Mouse (Mus musculus) cortical plate, adult 2 months (tissue): ENCODE results near the gene Efcab12. TPM values are rescaled to one million over a fixed set of nuclear protein-coding genes. Genes with fewer than 3 reads are reported as not detected.

Experiments used
- H3K27ac ChIP-seq: fragments of 200-500 bp; 2 replicates; pipeline ENCODE4 v1.5.1; 2012; ENCODE audit warnings: low read length, control low read depth, inconsistent platforms; ENCODE audit not compliant: insufficient read depth
- H3K4me1 ChIP-seq: fragments of 200-500 bp; 2 replicates; pipeline ENCODE4 v1.6.1; 2011; ENCODE audit warnings: low read length; ENCODE audit not compliant: control insufficient read depth, insufficient read depth
- H3K4me3 ChIP-seq: fragments of 200-500 bp; 2 replicates; pipeline ENCODE4 v1.5.1; 2011; ENCODE audit warnings: mild to moderate bottlenecking, low read length, control low read depth; ENCODE audit not compliant: insufficient read depth
- CTCF ChIP-seq: fragments of 200-500 bp; IDR thresholded peaks from 2 replicates; pipeline ENCODE4 v1.5.1; 2011; ENCODE audit warnings: mild to moderate bottlenecking, control low read depth, low read length; ENCODE audit not compliant: insufficient read depth; ENCODE audit errors: extremely low read depth
- POLR2A ChIP-seq: fragments of 200-500 bp; IDR thresholded peaks from 2 replicates; pipeline ENCODE4 v1.6.1; 2011; ENCODE audit warnings: mild to moderate bottlenecking, low read length, control low read depth; ENCODE audit not compliant: insufficient read depth; ENCODE audit errors: extremely low read depth
- polyA plus RNA-seq: library from polyadenylated mRNA; depleted of rRNA; stranded (reverse); fragments of >200 nt; gene quantifications from 2 replicates; pipeline ENCODE4 v1.2.3, GENCODE M21; 2012; rRNA removed

Efcab12 gene
- polyA plus RNA-seq, 1 experiment = 7.1 TPM

- no peak for TF ChIP-seq POLR2A
- no peak for TF ChIP-seq CTCF
- no peak overlapping the region for H3K27ac ChIP-seq
- no peak overlapping the region for H3K4me3 ChIP-seq
- H3K4me1 ChIP-seq = peaks cover 4% of the 10 kb centered on the region
Observed at GRCm38 (mm10) chr6:115772201-115772600, 66.0 kb downstream of the Efcab12 start.

DNA sequence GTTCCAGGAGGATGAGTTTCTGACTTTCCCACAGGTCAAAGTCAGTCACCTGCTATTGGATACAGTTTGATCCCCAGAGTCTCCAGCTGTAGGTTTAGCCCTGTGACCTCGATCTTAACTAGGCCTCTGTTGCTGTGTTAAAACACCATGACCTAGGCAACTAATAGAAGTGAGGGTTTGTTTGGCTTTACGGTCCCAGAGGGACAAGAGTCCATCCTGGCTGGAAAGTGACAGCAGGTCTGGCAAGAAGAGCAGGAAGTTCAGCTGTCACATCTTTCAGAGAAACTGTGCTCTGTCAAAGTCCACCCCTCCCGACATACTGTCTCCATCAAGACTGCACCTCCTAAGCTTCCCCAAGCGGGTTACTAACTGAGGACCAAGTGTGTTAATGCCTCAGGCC is 67.4 kb downstream of the Efcab12 start:
- no peak overlapping the region for H3K4me3 ChIP-seq
- H3K27ac ChIP-seq = no peak overlapping the region
- H3K4me1 ChIP-seq = peaks cover 4% of the 10 kb centered on the region
- TF ChIP-seq POLR2A (no peak), CTCF (no peak)

DNA sequence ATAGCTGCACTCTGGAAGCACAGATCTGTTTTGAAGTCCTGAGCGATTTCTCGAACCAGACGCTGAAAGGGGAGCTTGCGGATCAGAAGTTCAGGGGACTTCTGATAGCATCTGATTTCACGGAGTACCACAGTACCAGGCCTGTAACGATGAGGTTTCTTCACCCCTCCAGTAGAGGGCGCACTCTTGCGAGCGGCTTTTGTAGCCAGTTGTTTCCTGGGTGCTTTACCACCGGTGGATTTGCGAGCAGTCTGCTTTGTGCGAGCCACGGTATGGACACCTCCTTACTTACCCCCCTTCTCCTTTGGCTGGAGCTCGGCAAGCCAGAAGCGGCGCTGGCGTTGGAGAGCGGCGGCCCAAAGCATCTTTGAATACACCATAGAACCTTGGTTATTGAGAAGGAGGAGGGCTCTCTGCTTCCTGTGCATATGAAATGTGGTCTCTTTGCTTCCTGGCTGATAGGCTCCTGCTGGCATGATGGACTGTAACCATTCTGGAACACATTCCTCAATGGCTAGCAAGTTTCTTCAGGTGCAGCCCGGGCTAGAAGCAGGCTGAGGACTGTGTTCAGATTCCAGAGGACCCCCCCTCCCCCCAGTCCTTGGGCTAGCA is 68.0 kb downstream of the Efcab12 start:
- Histone ChIP-seq H3K4me1 (peaks cover 2% of the 10 kb centered on the region; the same call in 1 of the 2 replicates), H3K27ac (no peak overlapping the region), H3K4me3 (no peak overlapping the region)
- no peak for TF ChIP-seq POLR2A
- no peak for TF ChIP-seq CTCF

GRCm38 (mm10) chr6:115768207-115768606 is 70.0 kb downstream of the Efcab12 start:
- Histone ChIP-seq H3K27ac (no peak overlapping the region), H3K4me1 (no peaks in the 10 kb centered on the region), H3K4me3 (no peak overlapping the region)
- no peak for TF ChIP-seq POLR2A
- no peak for TF ChIP-seq CTCF

GRCm38 (mm10) chr6:115767357-115767756 is 70.9 kb downstream of the Efcab12 start:
- Histone ChIP-seq H3K4me3 (no peak overlapping the region), H3K4me1 (peaks cover 4% of the 10 kb centered on the region), H3K27ac (no peak overlapping the region)
- TF ChIP-seq POLR2A (no peak), CTCF (no peak)

GRCm38 (mm10) chr6:115764179-115764578 is 74.0 kb downstream of the Efcab12 start:
- H3K4me1 ChIP-seq = peaks cover 6% of the 10 kb centered on the region
- H3K4me3 ChIP-seq = no peak overlapping the region
- TF ChIP-seq POLR2A (no peak), CTCF (no peak)
- H3K27ac ChIP-seq = no peak overlapping the region

DNA sequence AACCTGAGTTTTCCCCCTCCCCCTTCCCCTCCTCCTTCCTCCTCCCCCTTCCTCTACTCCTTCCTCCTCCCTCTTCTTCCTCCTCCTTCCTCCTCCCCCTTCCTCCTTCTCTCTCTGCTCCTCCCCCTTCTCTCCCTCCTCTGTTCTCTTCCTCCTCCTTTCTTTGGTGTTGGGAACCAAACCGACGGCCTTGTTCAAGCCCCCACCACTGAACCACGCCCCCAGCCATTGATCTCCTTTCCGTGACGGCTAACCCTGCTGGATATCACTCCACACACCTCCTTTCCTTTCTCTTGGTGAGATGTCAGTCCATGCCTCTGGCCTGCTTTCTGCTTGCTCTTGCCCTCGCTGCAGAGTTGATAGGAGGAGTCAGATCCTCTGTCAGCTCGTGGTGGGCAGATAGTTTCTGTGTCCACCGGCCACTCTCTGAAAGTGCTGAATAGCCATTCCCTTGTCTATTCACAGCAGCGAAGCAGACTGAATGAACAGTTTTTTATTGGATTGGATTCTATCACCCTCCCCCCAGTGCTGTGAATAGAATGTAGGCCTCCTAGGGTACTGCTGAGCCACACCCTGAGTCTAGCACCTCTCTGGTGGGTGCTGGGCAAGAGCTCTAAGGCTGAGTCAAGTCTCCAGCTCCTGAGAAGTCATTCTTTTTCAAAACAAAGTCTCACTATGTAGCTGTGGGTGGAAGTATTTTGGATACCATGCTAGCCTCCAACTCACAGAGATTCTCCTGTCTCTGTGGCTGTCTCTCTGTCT is 76.0 kb downstream of the Efcab12 start, which contains the start of gene Tmem40:
Tmem40 (minus strand) TSS at position 416 of the 762 bp plus-strand sequence.
- peaks cover 6% of the 10 kb centered on the region for H3K4me1 ChIP-seq
- H3K4me3 ChIP-seq = no peak within 1 kb of the TSS
- TF ChIP-seq CTCF (no peak), POLR2A (no peak)
- no peak within 1 kb of the TSS for H3K27ac ChIP-seq

- Histone ChIP-seq H3K4me3 (no peak overlapping the region), H3K27ac (no peak overlapping the region), H3K4me1 (peaks cover 6% of the 10 kb centered on the region)
- TF ChIP-seq CTCF = no peak
- TF ChIP-seq POLR2A = no peak
Observed at GRCm38 (mm10) chr6:115760982-115761381, 77.2 kb downstream of the Efcab12 start.

Other genes starting within 250 kb of the Efcab12 start
- 0.23 TPM in 1 of 2 replicates, not detected in the other for gene Mkrn2os, start 245.8 kb downstream of the Efcab12 start, polyA plus RNA-seq
- 24.5 and 27.1 TPM in 2 replicates for gene Mkrn2, start 236.5 kb downstream of the Efcab12 start, polyA plus RNA-seq
- gene Raf1, start 161.8 kb downstream of the Efcab12 start, polyA plus RNA-seq = 111 and 123 TPM in 2 replicates
- 5.5 TPM in 2 replicates for gene Tmem40, start 76.0 kb downstream of the Efcab12 start, polyA plus RNA-seq
- 3.0 and 3.1 TPM in 2 replicates for gene Cand2, start 63.9 kb downstream of the Efcab12 start, polyA plus RNA-seq
- gene Rpl32, start 29.7 kb downstream of the Efcab12 start, polyA plus RNA-seq = 914 and 1,009 TPM in 2 replicates
- 9.5 and 10.1 TPM in 2 replicates for gene Mbd4, start 15.0 kb upstream of the Efcab12 start, polyA plus RNA-seq
- 31.2 and 34.7 TPM in 2 replicates for gene Ift122, start 15.1 kb upstream of the Efcab12 start, polyA plus RNA-seq
- 0.84 and 0.91 TPM in 2 replicates for gene Rho, start 93.3 kb upstream of the Efcab12 start, polyA plus RNA-seq
- not detected in 2 replicates for gene H1foo, start 106.5 kb upstream of the Efcab12 start, polyA plus RNA-seq
- gene Plxnd1, start 156.6 kb upstream of the Efcab12 start, polyA plus RNA-seq = 103 and 115 TPM in 2 replicates